ENCODE assay signal across 9 mouse cellular contexts in the genomic region with DNA sequence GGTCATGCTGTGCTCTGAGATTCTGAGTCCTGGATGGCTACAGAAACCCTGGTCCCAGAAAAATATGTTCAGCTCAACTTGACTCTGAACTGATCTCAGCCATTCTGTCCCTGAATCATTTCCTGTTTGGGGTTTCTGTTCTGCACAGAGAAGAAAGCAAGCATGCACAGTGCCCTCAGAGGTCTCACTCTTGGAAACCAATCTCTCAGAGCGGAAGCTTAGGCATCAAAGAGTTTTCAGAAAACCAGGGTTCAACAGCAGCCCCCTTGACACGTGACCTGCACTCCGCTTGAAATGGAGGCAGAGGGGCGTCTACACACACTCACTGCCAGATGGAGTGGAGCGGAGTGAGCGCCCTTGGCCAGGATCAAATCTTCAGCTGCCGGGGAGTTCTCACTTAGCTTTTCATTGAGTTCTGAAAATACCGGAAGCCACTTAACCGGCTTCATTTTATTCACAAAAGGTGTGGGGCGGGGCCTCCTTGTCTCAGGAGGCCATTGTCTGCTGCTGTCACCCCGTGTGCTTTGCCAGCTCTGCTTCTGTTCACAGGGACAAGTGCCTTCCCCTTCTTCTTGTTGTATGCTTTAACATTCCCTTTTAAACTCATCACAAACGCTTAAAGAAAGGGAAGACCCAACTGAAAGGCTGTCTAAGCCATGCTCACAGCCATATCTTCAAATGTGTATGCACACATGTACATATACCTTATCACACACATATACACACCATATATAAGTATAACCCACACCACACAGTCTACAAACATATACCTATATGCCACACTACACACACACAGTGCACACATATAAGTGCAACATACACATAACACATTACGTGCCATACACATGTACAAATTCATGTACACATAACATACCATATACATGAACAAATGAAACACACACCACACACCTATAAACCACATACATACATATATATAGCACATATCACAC. TPM values are rescaled to one million over a fixed set of nuclear protein-coding genes. Genes with fewer than 3 reads are reported as not detected.
A peak's percentile ranks its signal among the peaks of the same experiment; 100 is the strongest.
DNase-seq lines count a peak whose midpoint lies in the region; ATAC-seq and TF ChIP-seq lines count a peak whose summit lies in the region.
"Had no signal": no experiment of that assay in that cellular context is flagged by ENCODE, and none has a peak within 500 bp of the region (broad histone marks: within the 10 kb centered on the region; RNA-seq: fewer than 3 reads in every experiment).

No protein-coding gene starts in this region.

- peak overlapping the region; percentile 53 for H3K4me2 ChIP-seq in heart, embryonic 13.5 days
- H3K4me2 ChIP-seq in limb, embryonic 11.5 days (ENCODE audit: low read depth, severe bottlenecking), result no peak overlapping the region
- peak overlapping the region; percentile 24 for H3K4me2 ChIP-seq in midbrain, embryonic 16.5 days (ENCODE audit: low read length)

- 35% methylated on average over 13 of the region's 13 CpGs for WGBS in heart, embryonic 13.5 days
- WGBS in limb, embryonic 11.5 days, result 54% methylated on average over 13 of the region's 13 CpGs
- WGBS in midbrain, embryonic 16.5 days, result 14% methylated on average over 13 of the region's 13 CpGs

- peaks cover 47% of the 10 kb centered on the region for H3K4me1 ChIP-seq in bone marrow macrophage, adult 2 months (ENCODE audit: control insufficient read depth, insufficient read depth, low read length)
- H3K4me1 ChIP-seq in heart, embryonic 13.5 days, result peaks cover 40% of the 10 kb centered on the region
- H3K4me1 ChIP-seq in limb, embryonic 11.5 days (ENCODE audit: control insufficient read depth, insufficient read depth, low read length), result peaks cover 13% of the 10 kb centered on the region
- H3K4me1 ChIP-seq in midbrain, embryonic 16.5 days (ENCODE audit: control insufficient read depth, insufficient read depth, low read length), result peaks cover 11% of the 10 kb centered on the region; the same call in 1 of the 2 replicates

- TF ChIP-seq CTCF in bone marrow macrophage, adult 2 months (IDR thresholded peaks at IDR 0.05; ENCODE audit: low read depth, low read length), result no peak

- H3K27ac ChIP-seq in bone marrow macrophage, adult 2 months (ENCODE audit: insufficient read depth, low read depth, low read length), result peak overlapping the region; percentile 98
- peak overlapping the region; percentile 77 for H3K27ac ChIP-seq in heart, embryonic 13.5 days (replicated peaks)
- H3K27ac ChIP-seq in limb, embryonic 11.5 days (replicated peaks; ENCODE audit: low read depth, low read length), result no peak overlapping the region
- H3K27ac ChIP-seq in midbrain, embryonic 16.5 days (ENCODE audit: low read length), result no peak overlapping the region

- H3K9ac ChIP-seq in heart, embryonic 13.5 days, result peak overlapping the region; percentile 52; the same call in 1 of the 2 replicates
- no peak overlapping the region for H3K9ac ChIP-seq in limb, embryonic 11.5 days (ENCODE audit: low read length)
- no peak overlapping the region for H3K9ac ChIP-seq in midbrain, embryonic 16.5 days (ENCODE audit: low read depth, low read length)

- ATAC-seq in heart, embryonic 13.5 days (ENCODE audit: extremely low read depth, insufficient number of reproducible peaks, low FRiP score, low TSS enrichment), result no peak
- peak; percentile 23; the same call in 1 of the 2 replicates for ATAC-seq in limb, embryonic 11.5 days (ENCODE audit: insufficient number of reproducible peaks, low FRiP score, low TSS enrichment, low read depth)
- peak; percentile 68 for ATAC-seq in midbrain, embryonic 16.5 days

- no peak for TF ChIP-seq POLR2A in bone marrow macrophage, adult 2 months (IDR thresholded peaks at IDR 0.05; ENCODE audit: borderline replicate concordance, low read depth, low read length)

- peak overlapping the region; percentile 69 for H3K4me3 ChIP-seq in bone marrow macrophage, adult 2 months (ENCODE audit: insufficient read depth, low read length)
- H3K4me3 ChIP-seq in heart, embryonic 13.5 days, result 0 out of 2 replicates have a peak overlapping the region, but pooled peaks have one; percentile 18
- H3K4me3 ChIP-seq in limb, embryonic 11.5 days (ENCODE audit: low read depth, low read length), result no peak overlapping the region
- no peak overlapping the region for H3K4me3 ChIP-seq in midbrain, embryonic 16.5 days (ENCODE audit: low read depth, low read length)
- H3K4me3 ChIP-seq: erythroblast, embryonic 14.5 days had no signal

- peaks cover 6% of the 10 kb centered on the region; the same call in 1 of the 2 replicates for H3K36me3 ChIP-seq in heart, embryonic 13.5 days
- no peaks in the 10 kb centered on the region; the same call in 1 of the 2 replicates for H3K36me3 ChIP-seq in limb, embryonic 11.5 days (ENCODE audit: control insufficient read depth, insufficient read depth, low read length)
- no peaks in the 10 kb centered on the region for H3K36me3 ChIP-seq in midbrain, embryonic 16.5 days (ENCODE audit: control insufficient read depth, insufficient read depth, low read length)

- peak; percentile 89 for DNase-seq in CD4-positive helper T cell, adult 2 months (ENCODE audit: low read depth, low spot score)
- peak; percentile 38 for DNase-seq in limb, embryonic 11.5 days (ENCODE audit: low spot score)
- DNase-seq in cerebellum, adult 11 months, result no peak
- DNase-seq in c-Kit-positive CD71-positive TER-119-positive erythroid progenitor cells, embryonic 14.5 days (ENCODE audit: low spot score), result no peak
- DNase-seq in cerebellum, adult 18-20 months, result no peak

- H3K9me3 ChIP-seq in heart, embryonic 13.5 days, result no peaks in the 10 kb centered on the region
- H3K9me3 ChIP-seq in limb, embryonic 11.5 days (ENCODE audit: control insufficient read depth, low read length), result no peaks in the 10 kb centered on the region
- no peaks in the 10 kb centered on the region for H3K9me3 ChIP-seq in midbrain, embryonic 16.5 days (replicated peaks; ENCODE audit: control insufficient read depth, low read length, poor library complexity, severe bottlenecking)

- H3K27me3 ChIP-seq in heart, embryonic 13.5 days (replicated peaks), result no peaks in the 10 kb centered on the region
- H3K27me3 ChIP-seq in limb, embryonic 11.5 days (ENCODE audit: control insufficient read depth, insufficient read depth, low read length), result no peaks in the 10 kb centered on the region
- H3K27me3 ChIP-seq in midbrain, embryonic 16.5 days (ENCODE audit: control insufficient read depth, insufficient read depth, low read depth, low read length), result no peaks in the 10 kb centered on the region

RNA-seq across cellular contexts. Expression of a gene that starts 36.2 kb away (rescaled TPM):
- 203 and 227 TPM in 2 replicates for polyA plus RNA-seq in bone marrow macrophage, adult 2 months (2012; ENCODE audit: insufficient read depth, insufficient read length, missing spikeins)
- 46.2 and 48.7 TPM in 2 replicates for polyA plus RNA-seq in heart, embryonic 13.5 days (2015; fragmentation: Nextera tagmentation; extraction: Ambion mirVana)
- 80.6 and 84.0 TPM in 2 replicates for polyA plus RNA-seq in limb, embryonic 11.5 days (2014; fragmentation: Nextera tagmentation; extraction: Ambion mirVana)
- polyA plus RNA-seq in midbrain, embryonic 16.5 days (2015; fragmentation: Nextera tagmentation; extraction: Ambion mirVana), result 138 and 141 TPM in 2 replicates

Comparison
In these comparisons a context has a peak if more than half of its experiments do, and no peak if none do; other contexts are left out.
1. DNase-seq: peak in CD4-positive helper T cell, adult 2 months (single experiment) and limb, embryonic 11.5 days (single experiment); none in cerebellum, adult 11 months (single experiment), c-Kit-positive CD71-positive TER-119-positive erythroid progenitor cells, embryonic 14.5 days (single experiment) and cerebellum, adult 18-20 months (0 of 2).
2. H3K27ac ChIP-seq: peak in bone marrow macrophage, adult 2 months (single experiment) and heart, embryonic 13.5 days (single experiment); none in limb, embryonic 11.5 days (single experiment) and midbrain, embryonic 16.5 days (single experiment).
3. H3K4me3 ChIP-seq: peak in bone marrow macrophage, adult 2 months (single experiment) and heart, embryonic 13.5 days (single experiment); none in limb, embryonic 11.5 days (single experiment) and midbrain, embryonic 16.5 days (single experiment).